Mouse (Mus musculus): ENCODE measurements around the gene Arhgap25. TPM values are rescaled to one million over a fixed set of nuclear protein-coding genes. Genes with fewer than 3 reads are reported as not detected.

Arhgap25 gene
- total RNA-seq, 2 experiments from 2014 or later = 0.69 to 1.3 TPM

DNA sequence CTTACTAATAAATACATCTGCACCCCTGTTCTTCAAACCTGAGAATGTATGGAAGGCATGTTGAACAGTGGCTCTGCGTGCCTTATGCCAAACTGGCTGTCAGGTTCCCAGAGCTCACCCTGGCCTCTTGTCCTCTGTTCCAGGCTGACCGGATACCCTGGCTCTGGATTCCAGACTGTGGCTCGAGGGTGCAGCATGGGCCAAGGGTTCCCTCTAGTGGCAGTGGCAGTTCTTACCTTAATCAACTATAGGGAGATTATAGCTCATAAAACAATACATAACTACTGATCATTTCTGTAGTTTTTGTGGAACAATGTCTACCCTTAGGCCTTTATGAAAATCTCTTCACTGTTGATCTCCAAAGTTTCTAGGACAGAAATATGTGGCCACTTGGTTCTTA is 82.0 kb downstream of the Arhgap25 start:
- intact Hi-C loops (cut with DNase I) = loop anchor here (5.0 kb wide), 1 partner anchor 54 kb away; no protein-coding TSS in a partner anchor
- Histone ChIP-seq H3K27ac (no peak overlapping the region), H3K4me3 (no peak overlapping the region)
- TF ChIP-seq CTCF (IDR thresholded peaks at IDR 0.05) = peak; percentile 79
- DNase-seq = peak; percentile 54

DNA sequence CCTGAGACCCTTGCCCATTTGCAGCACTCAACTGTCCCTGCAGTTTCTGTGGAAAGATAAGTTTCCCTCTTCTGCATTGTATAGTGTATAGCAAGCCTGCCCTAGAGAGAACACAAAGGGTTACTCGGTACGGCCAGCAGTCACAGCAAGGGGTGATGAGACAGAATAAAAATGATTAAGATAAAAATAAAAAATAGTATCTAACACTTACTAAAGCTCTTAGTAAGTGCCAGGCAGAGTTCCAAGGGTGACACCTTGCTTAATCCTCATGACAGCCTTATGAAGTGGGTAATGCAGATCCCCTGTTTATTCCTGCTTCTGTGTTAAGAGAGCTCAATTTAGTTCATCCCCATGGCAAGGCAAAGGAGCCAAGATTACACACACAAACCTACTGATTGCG is 83.5 kb downstream of the Arhgap25 start:
- Histone ChIP-seq H3K4me3 (no peak overlapping the region), H3K27ac (no peak overlapping the region)
- TF ChIP-seq CTCF (IDR thresholded peaks at IDR 0.05) = no peak
- intact Hi-C loops (cut with DNase I) = no loop called here
- DNase-seq = no peak

DNA sequence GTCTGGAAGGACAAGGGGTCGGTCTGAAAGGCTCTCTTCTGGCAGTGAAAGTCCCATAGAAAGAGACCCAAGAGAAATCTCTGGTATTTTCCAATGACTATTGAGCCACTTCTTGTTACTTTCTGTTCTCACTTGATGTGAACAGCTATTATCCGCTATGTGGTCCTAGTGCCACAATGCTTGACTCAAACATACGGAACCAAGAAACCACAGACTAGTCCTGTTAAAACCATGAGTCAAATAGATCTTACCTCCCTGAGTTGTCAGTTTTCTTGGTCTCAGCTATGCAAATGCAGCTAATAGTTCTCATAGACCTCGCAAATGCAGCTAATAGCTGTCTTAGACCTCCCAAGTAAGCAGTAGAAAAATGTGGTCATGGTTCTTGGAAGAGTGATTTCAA is 85.8 kb downstream of the Arhgap25 start:
- Histone ChIP-seq H3K27ac (no peak overlapping the region), H3K4me3 (no peak overlapping the region)
- intact Hi-C loops (cut with DNase I) = no loop called here
- no peak for DNase-seq
- no peak for TF ChIP-seq CTCF (IDR thresholded peaks at IDR 0.05)

DNA sequence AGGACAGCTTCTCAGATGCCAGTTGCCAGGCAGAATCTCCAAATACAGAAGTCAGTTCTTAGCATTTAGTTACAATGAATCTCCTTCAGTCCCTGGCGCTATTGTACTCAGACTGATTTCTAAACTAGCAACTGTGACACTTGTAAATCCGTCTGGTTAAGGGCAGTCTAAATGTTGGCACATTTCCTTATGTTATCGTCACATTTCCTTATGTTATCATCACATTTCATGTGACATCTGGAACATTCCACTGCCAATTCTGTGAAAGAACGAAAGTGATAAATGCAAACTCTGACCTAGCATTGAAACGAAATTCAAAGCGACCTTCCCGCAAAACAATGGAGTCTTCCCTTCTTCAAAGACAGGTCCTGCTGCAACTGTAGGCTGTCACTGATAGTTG is 87.8 kb downstream of the Arhgap25 start:
- intact Hi-C loops (cut with DNase I) = no loop called here
- TF ChIP-seq CTCF (IDR thresholded peaks at IDR 0.05) = no peak

DNA sequence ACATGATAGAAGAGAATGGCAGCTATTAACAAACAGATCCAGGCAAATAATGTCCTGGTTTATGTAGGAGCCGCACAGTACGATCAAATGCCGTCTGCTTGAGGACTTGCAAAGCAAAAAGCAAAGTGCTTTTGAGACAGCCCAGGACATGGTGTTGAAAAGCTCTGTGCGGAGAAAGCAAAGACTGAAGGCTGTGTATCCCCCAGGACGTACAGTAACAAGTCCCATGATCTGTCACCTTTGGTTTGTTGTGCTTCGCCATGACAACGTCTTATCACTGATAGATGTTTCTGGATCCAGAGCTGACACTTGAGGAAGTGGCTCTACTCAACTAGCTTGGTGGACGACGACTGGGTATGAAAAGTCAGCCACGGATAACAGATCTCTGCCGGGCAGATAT is 89.8 kb downstream of the Arhgap25 start:
- Histone ChIP-seq H3K27ac (no peak overlapping the region), H3K4me3 (no peak overlapping the region)
- no peak for TF ChIP-seq CTCF (IDR thresholded peaks at IDR 0.05)
- intact Hi-C loops (cut with DNase I) = no loop called here
- no peak for DNase-seq

More for the DNA sequence above, 87.8 kb downstream of the Arhgap25 start:
- no peak overlapping the region for H3K27ac ChIP-seq
- DNase-seq = no peak
- H3K4me3 ChIP-seq = no peak overlapping the region

DNA sequence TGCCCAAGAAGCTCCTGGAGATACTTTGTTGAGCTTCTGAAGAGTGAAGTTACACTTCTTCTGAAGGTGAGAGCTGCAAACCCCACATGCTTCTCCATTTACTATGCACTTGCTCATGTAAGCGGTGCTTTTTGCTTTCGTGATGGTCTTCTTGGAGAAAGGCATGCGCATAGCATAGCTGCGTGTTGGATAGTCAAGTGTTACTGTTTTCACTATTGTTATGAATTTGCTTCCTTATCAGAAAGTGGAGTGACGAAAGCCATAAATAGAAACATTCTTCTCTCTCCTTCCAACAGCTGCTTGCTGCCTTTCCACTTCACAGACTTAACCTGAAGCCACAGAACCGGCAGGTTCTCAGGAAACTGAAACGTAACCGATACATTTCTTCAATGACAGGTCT is 96.3 kb downstream of the Arhgap25 start:
- Histone ChIP-seq H3K4me3 (no peak overlapping the region), H3K27ac (no peak overlapping the region)
- TF ChIP-seq CTCF (IDR thresholded peaks at IDR 0.05) = no peak
- intact Hi-C loops (cut with DNase I) = no loop called here
- DNase-seq = no peak

DNA sequence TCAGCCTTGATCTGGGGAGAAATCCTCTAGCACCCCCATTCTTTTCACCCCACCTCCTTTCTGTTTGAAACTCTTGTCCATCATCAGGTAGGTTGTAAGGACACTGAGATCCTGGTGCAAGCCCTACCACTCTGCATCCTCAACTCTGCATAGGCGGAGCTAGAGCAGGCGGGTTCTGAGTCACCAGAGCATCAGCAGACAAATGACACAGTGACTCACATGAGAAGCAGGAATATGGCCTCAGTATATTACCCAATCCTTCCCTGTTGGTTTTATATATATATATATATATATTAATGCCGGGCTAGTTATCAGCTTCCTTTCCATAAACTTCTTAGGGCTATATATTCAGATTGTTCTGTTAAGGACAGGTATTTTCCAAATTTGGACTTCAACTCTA is 97.3 kb downstream of the Arhgap25 start:
- no peak for TF ChIP-seq CTCF (IDR thresholded peaks at IDR 0.05)
- Histone ChIP-seq H3K27ac (no peak overlapping the region), H3K4me3 (no peak overlapping the region)
- intact Hi-C loops (cut with DNase I) = no loop called here
- no peak for DNase-seq

DNA sequence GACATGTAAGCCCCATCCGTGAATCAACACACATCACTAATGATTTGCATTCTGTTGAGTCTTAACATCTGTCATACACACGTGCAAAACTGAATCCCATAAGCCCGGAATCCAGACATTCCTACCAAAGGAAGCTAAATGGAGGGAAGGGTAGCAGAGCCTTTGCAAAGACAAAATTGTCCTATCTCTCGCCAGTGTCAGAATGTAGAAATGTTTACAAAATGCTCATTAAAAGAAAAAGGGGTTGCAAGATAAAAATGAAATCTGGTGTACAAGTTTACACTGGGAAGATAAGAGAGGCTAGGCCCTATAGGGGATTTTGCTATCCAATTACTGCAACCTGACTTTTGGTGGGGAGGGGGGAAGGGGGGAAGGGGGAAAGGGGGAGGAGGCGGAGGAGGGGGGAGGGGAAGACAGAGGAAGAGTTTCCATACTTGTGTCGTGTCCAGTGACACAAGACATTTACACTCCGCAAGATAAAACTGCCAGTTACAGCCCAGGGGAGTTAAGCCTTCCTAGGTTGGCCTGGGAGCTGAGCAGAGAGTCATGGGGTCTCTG is 104.5 kb downstream of the Arhgap25 start, which contains the start of gene Bmp10:
Gene Bmp10, plus strand, starts transcription at position 508 of the 558 bp plus-strand sequence.
- no peak for TF ChIP-seq CTCF (IDR thresholded peaks at IDR 0.05)
- Histone ChIP-seq H3K27ac (no peak within 1 kb of the TSS), H3K4me3 (no peak within 1 kb of the TSS)
- no peak for DNase-seq
- intact Hi-C loops (cut with DNase I) = no loop called here

DNA sequence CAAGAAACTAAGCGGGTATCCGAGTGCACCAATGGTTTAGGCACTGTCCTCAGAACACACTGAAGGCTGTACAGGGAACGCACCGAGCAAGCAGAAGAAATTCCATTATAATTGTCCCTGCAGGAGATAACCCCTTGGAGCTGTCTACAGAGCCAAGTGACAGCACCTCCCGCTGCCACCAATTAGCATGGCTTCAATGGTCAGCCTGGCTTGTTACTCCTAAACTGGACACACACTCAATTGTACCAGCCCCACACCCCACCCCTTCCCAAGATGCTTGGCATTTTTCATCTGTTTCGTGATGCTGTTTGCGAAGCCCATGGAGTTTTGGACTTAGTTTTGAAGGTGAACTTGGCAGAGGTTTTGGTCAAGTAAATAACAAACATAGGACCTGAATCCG is 105.4 kb downstream of the Arhgap25 start:
- DNase-seq = no peak
- intact Hi-C loops (cut with DNase I) = no loop called here
- TF ChIP-seq CTCF (IDR thresholded peaks at IDR 0.05) = no peak
- Histone ChIP-seq H3K4me3 (no peak overlapping the region), H3K27ac (no peak overlapping the region)

DNA sequence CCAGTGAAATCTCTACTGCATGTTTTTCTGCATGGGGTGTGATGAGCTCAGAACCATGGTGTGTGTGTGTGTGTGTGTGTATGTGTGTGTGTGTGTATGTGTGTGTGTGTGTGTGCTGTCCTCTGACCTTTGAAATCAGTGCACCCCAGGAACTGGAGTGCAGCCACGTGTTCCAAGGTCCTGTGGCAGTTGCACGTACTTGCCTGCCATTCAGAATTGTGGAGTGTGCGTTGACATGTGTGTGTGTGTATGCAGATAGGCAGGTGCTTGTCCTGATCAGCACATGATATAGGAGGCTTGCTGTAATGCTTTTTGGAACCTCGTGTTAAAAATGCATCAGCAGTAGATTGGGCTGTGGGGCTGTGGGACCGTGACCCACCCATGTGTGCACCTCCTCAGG is 106.1 kb downstream of the Arhgap25 start:
- no peak for TF ChIP-seq CTCF (IDR thresholded peaks at IDR 0.05)
- Histone ChIP-seq H3K27ac (no peak overlapping the region), H3K4me3 (no peak overlapping the region)
- intact Hi-C loops (cut with DNase I) = no loop called here
- no peak for DNase-seq

DNA sequence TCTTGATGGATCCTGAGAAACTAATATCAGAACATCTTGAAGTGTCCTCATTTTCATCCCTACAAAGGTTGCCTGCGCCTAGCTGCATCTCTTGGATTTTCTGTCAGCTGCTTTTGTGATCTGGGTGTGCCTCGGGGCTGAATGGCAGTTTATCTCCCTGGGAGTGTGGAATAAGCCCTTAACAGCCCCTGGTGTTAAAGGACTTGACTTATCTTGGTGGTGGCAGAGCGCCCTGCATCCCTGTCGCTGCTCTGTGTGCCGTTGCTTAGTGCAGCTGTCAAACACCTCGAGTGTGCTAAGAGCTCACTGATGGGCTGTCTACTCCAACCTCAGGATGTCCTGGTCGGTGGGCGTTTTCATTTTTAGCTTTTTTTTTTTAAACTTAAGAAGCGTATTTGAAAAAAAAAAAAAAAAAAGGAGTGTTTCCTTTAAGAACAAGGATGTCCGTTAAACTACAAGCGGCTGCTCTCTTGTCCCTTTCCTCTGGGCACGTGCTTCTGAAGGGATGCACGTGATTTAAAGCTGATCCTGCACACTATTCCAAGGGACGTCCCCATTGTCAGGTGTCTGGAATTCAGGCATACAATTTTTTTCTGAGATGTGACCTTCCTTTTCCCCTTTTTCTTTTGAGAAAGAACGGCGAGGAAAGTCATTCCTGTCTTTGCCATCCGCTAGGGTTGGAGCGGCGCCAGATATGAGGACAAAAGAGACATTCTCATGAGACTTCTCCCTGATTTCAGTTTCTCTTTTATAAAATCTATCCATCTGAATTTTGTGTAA is 108.8 kb downstream of the Arhgap25 start:
- intact Hi-C loops (cut with DNase I) = no loop called here
- Histone ChIP-seq H3K4me3 (peak overlapping the region; percentile 54), H3K27ac (no peak overlapping the region)
- TF ChIP-seq CTCF (IDR thresholded peaks at IDR 0.05) = no peak
- DNase-seq = no peak

DNA sequence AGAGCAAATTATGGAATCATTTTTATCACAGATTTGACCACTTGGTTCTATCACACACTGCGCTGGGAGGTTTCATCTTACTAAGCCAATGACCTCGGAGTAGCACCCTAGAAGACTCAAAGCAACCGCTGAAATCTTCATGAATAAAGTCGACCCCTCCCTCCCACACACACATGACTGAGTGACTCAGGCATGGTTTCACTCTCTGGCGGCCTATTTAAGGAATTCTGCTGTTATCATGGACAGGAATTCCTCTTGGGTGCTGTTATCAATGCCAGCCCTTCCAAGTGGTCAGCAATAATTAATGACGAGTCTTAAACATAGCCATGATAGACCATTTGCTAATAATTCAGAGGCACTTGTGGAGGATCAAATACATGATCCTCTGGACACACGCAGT is 110.8 kb downstream of the Arhgap25 start:
- intact Hi-C loops (cut with DNase I) = no loop called here
- DNase-seq = no peak
- TF ChIP-seq CTCF (IDR thresholded peaks at IDR 0.05) = no peak
- Histone ChIP-seq H3K27ac (no peak overlapping the region), H3K4me3 (no peak overlapping the region)

DNA sequence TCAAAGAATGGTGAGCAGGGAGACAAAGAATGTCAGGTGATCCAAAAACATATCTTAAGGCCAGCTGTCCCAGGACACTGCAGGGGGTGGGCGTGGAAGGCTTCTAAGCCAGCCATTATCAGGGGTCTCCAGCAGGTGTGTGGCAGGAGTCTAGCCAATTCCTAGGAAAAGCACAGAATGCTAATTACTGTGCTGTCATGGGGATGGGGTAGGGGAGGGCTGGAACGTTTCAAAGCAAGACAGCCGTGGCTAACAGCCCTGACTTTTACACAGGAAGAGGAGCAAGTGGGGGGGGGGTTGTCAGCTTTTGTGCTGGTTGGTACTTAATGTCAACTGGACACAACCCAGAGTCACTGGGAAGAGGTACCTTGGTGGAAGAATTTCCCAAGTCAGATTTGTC is 121.0 kb downstream of the Arhgap25 start:
- H3K27ac ChIP-seq = no peak overlapping the region
- intact Hi-C loops (cut with DNase I) = no loop called here
- no peak overlapping the region for H3K4me3 ChIP-seq
- no peak for DNase-seq
- TF ChIP-seq CTCF (IDR thresholded peaks at IDR 0.05) = no peak

Other genes starting within 250 kb of the Arhgap25 start
- gene Antxr1, start 197.4 kb downstream of the Arhgap25 start, total RNA-seq (2021) = 10 to 100 TPM in 1 of 2 experiments, 1 to 10 TPM in 1; 6.2 to 15.9 TPM
- not detected for gene Gkn1, start 182.3 kb downstream of the Arhgap25 start, total RNA-seq (2021)
- not detected for gene Gkn2, start 159.9 kb downstream of the Arhgap25 start, total RNA-seq (2021)
- gene Gkn3, start 144.3 kb downstream of the Arhgap25 start, total RNA-seq (2021) = 1 to 10 TPM; 1.0 to 1.2 TPM
- not detected for gene Bmp10, start 104.3 kb downstream of the Arhgap25 start, total RNA-seq (2021)
- gene Prokr1, start 57.5 kb upstream of the Arhgap25 start, total RNA-seq (2021) = 1 to 10 TPM; 2.1 to 2.7 TPM
- gene Aplf, start 138.9 kb upstream of the Arhgap25 start, total RNA-seq (2021) = 1 to 10 TPM; 2.0 to 2.7 TPM
- gene Efcc1, start 197.6 kb upstream of the Arhgap25 start, total RNA-seq (2021) = under 1 TPM; 0.70 to 0.82 TPM
- not detected for gene Gp9, start 244.8 kb upstream of the Arhgap25 start, total RNA-seq (2021)